Mouse (Mus musculus) limb, embryonic 14.5 days (tissue): ENCODE results near the gene Gm3147. TPM values are rescaled to one million over a fixed set of nuclear protein-coding genes. Genes with fewer than 3 reads are reported as not detected.
"Not testable (repeated sequence)": the region's sequence is repeated elsewhere in the genome, so short reads cannot be mapped to it uniquely, and the experiment has no call there.

Experiments used
- ATAC-seq: fragments of 200-750 bp; cut with Nextera tagmentation; 2 replicates; pipeline ENCODE4 v1.8.0; 2017; ENCODE audit warnings: low read depth, moderate number of reproducible peaks, moderate TSS enrichment; ENCODE audit not compliant: low FRiP score
- DNase-seq: peaks from one replicate; pipeline ENCODE4 v3.0.0-alpha.2; 2015; ENCODE audit warnings: low spot score
- H3K27ac ChIP-seq: fragments of 300-500 bp; sonication (generic); replicated peaks from 2 replicates; pipeline ENCODE4 v1.5.1; 2014; ENCODE audit warnings: low read depth, mild to moderate bottlenecking, low read length, moderate library complexity, mixed read lengths
- H3K27me3 ChIP-seq: fragments of 300-500 bp; sonication (generic); 2 replicates; pipeline ENCODE4 v1.6.1; 2014; ENCODE audit warnings: low read length, mixed read lengths; ENCODE audit not compliant: control insufficient read depth, insufficient read depth
- H3K36me3 ChIP-seq: fragments of 300-500 bp; sonication (generic); 2 replicates; pipeline ENCODE4 v1.6.1; 2014; ENCODE audit warnings: mild to moderate bottlenecking, low read length, moderate library complexity, mixed read lengths; ENCODE audit not compliant: control insufficient read depth, insufficient read depth
- H3K4me1 ChIP-seq: fragments of 300-500 bp; sonication (generic); 2 replicates; pipeline ENCODE4 v1.6.1; 2014; ENCODE audit warnings: antibody characterized with exemption, low read length, mixed read lengths; ENCODE audit not compliant: control insufficient read depth, insufficient read depth
- H3K4me2 ChIP-seq: fragments of 300-500 bp; sonication (generic); replicated peaks from 2 replicates; pipeline ENCODE4 v1.6.1; 2014; ENCODE audit warnings: low read depth, mild to moderate bottlenecking, low read length, moderate library complexity; ENCODE audit not compliant: severe bottlenecking
- H3K4me3 ChIP-seq: fragments of 300-500 bp; sonication (generic); replicated peaks from 2 replicates; pipeline ENCODE4 v1.5.1; 2014; ENCODE audit warnings: low read length
- H3K9ac ChIP-seq: fragments of 300-500 bp; sonication (generic); 2 replicates; pipeline ENCODE4 v1.6.1; 2014; ENCODE audit warnings: mild to moderate bottlenecking, low read depth, low read length, moderate library complexity; ENCODE audit not compliant: severe bottlenecking
- H3K9me3 ChIP-seq: fragments of 300-500 bp; sonication (generic); 2 replicates; pipeline ENCODE4 v1.6.1; 2016; ENCODE audit warnings: low read length; ENCODE audit not compliant: control insufficient read depth
- WGBS: fragments of 180-500 bp; shearing (Covaris S2); extraction: QIAGEN DNeasy Blood & Tissue Kit; methylation state at CpG from one replicate; pipeline ENCODE4 v1.1.7; 2014; 5-methylcytosine and 5-hydroxymethylcytosine counted together
- polyA plus RNA-seq, 2 experiments: library from polyadenylated mRNA; depleted of rRNA in 1 of 2; stranded (reverse) in 1 of 2; unstranded in 1 of 2; fragments of >200 nt; fragmentation: Nextera tagmentation in 1 of 2; extraction: Ambion mirVana in 1 of 2; gene quantifications; 2 replicates each; pipeline versions ENCODE4 v1.2.1 to v1.2.3; 2012 to 2014

Gene Gm3147
- polyA plus RNA-seq (2012; rRNA removed) (not detected in 2 replicates), polyA plus RNA-seq (2014; fragmentation: Nextera tagmentation; extraction: Ambion mirVana) (not detected in 2 replicates)

- H3K36me3 ChIP-seq, H3K9ac ChIP-seq, H3K27me3 ChIP-seq, H3K9me3 ChIP-seq, ATAC-seq, H3K27ac ChIP-seq, H3K4me1 ChIP-seq, H3K4me3 ChIP-seq, DNase-seq, H3K4me2 ChIP-seq: not testable (repeated sequence)
- no CpG with 5 or more reads among the region's 1 CpGs for WGBS
Observed at GRCm38 (mm10) chr5:94616242-94616641, at the start of gene Gm3147. Gene Gm3147 (minus strand): TSS chr5:94616342.

DNA sequence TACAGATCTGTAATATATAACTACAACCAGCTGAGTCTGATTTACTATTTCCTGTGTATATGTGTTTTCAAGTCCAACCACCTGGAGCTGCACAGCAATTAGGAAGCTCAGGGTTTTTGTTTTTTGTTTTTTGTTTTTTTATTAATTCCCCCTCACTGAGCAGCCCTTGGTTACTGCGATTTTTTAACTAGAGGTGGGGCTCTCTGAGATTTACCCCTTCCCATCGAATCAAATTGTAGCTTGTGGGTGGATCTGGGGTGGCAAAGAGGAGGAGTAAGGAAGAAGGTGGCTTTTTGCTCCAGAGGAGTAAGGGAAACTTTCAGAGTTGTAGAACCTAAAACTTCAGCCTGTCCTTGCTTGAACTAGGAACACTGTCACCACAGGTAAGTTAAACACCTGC lies 31.9 kb upstream of the Gm3147 start, which contains the start of gene Gm6205:
Gene Gm6205, plus strand, starts transcription at position 301 of the 400 bp plus-strand sequence.
- not testable (repeated sequence) for H3K9ac ChIP-seq, H3K36me3 ChIP-seq, H3K27me3 ChIP-seq, DNase-seq, H3K9me3 ChIP-seq, H3K4me2 ChIP-seq, H3K27ac ChIP-seq, H3K4me3 ChIP-seq, ATAC-seq, H3K4me1 ChIP-seq
- no CpG with 5 or more reads among the region's 2 CpGs for WGBS

DNA sequence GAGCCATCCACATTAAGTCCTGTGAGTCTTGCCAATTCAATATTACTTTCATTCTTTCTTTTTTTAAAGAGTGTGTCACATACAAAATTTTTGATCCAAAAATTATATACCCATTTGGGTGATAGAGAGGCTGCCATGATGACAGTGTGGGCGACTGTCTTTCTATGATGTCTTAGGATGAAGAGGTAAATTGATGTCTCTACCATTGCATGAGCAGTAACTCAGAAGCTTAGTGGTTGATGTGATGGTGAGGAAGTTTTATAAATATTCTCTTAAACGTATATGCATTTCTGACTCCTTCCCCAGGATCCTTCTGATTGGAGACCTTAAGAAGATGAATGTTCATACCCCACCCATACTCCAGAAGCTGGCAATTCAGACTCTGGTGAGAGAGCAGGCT lies 7.5 kb upstream of the Gm3147 start, which contains the start of gene Gm6509:
Gene Gm6509, plus strand, starts transcription at position 301 of the 400 bp plus-strand sequence.
- not testable (repeated sequence) for H3K4me2 ChIP-seq, ATAC-seq, H3K9me3 ChIP-seq, H3K27ac ChIP-seq, H3K4me1 ChIP-seq, H3K9ac ChIP-seq, DNase-seq, H3K4me3 ChIP-seq, H3K36me3 ChIP-seq, H3K27me3 ChIP-seq
- no CpG with 5 or more reads among the region's 2 CpGs for WGBS

Other genes with a start within 250 kb of the Gm3147 start
- gene Gm7682, start 170.6 kb downstream of the Gm3147 start, polyA plus RNA-seq (2012; rRNA removed) = not detected in 2 replicates
- gene Gm7682, start 170.6 kb downstream of the Gm3147 start, polyA plus RNA-seq (2014; fragmentation: Nextera tagmentation; extraction: Ambion mirVana) = not detected in 2 replicates
- gene Gm3139, start 90.1 kb downstream of the Gm3147 start, polyA plus RNA-seq (2012; rRNA removed) = not detected in 2 replicates
- gene Gm3139, start 90.1 kb downstream of the Gm3147 start, polyA plus RNA-seq (2014; fragmentation: Nextera tagmentation; extraction: Ambion mirVana) = not detected in 2 replicates
- not detected in 2 replicates for gene Gm6509, start 7.6 kb upstream of the Gm3147 start, polyA plus RNA-seq (2012; rRNA removed)
- gene Gm6509, start 7.6 kb upstream of the Gm3147 start, polyA plus RNA-seq (2014; fragmentation: Nextera tagmentation; extraction: Ambion mirVana) = not detected in 2 replicates
- not detected in 2 replicates for gene Gm6205, start 32.0 kb upstream of the Gm3147 start, polyA plus RNA-seq (2012; rRNA removed)
- not detected in 2 replicates for gene Gm6205, start 32.0 kb upstream of the Gm3147 start, polyA plus RNA-seq (2014; fragmentation: Nextera tagmentation; extraction: Ambion mirVana)
- not detected in 2 replicates for gene Gm3183, start 249.1 kb upstream of the Gm3147 start, polyA plus RNA-seq (2012; rRNA removed)
- not detected in 2 replicates for gene Gm3183, start 249.1 kb upstream of the Gm3147 start, polyA plus RNA-seq (2014; fragmentation: Nextera tagmentation; extraction: Ambion mirVana)